Mouse (Mus musculus) cortical plate, adult 2 months (tissue): ENCODE data around the gene Pygm.

Experiments used
- CTCF ChIP-seq: fragments of 200-500 bp; IDR thresholded peaks from 2 replicates; pipeline ENCODE4 v1.5.1; 2011; ENCODE audit warnings: mild to moderate bottlenecking, control low read depth, low read length; ENCODE audit not compliant: insufficient read depth; ENCODE audit errors: extremely low read depth
- POLR2A ChIP-seq: fragments of 200-500 bp; IDR thresholded peaks from 2 replicates; pipeline ENCODE4 v1.6.1; 2011; ENCODE audit warnings: mild to moderate bottlenecking, low read length, control low read depth; ENCODE audit not compliant: insufficient read depth; ENCODE audit errors: extremely low read depth

- TF ChIP-seq CTCF (no peak), POLR2A (no peak)
Measured at GRCm38 (mm10) chr19:6398447-6399284, 14.5 kb downstream of the Pygm start.
